In the genomic region with DNA sequence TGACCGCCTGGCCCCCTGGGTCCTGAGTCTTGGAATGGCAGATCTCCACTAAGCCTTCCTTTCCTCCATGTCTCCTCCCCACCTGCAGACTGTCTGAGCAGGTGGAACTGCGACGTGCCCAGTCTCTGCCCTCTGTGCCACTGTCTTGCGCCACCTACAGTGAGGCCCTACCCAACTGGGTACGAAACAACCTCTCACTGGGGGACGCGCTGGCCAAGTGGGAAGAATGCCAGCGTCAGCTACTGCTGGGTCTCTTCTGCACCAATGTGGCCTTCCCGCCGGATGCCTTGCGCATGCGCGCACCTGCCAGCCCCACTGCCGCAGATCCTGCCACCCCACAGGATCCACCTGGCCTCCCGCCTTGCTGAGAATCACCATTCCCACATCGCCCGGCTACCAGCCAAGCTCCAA, we compare ENCODE assay signal across 13 mouse cellular contexts. TPM values are rescaled to one million over a fixed set of nuclear protein-coding genes. Genes with fewer than 3 reads are reported as not detected.
DNase-seq lines count a peak whose midpoint lies in the region; ATAC-seq lines count a peak whose summit lies in the region.
"Had no signal": no experiment of that assay in that cellular context is flagged by ENCODE, and none has a peak within 500 bp of the region (broad histone marks: within the 10 kb centered on the region; RNA-seq: fewer than 3 reads in every experiment).

No protein-coding gene starts in this region.

- peaks cover 39% of the 10 kb centered on the region for H3K27me3 ChIP-seq in heart, embryonic 11.5 days (ENCODE audit: control insufficient read depth, insufficient read depth, low read length)

- H3K4me3 ChIP-seq in heart, embryonic 11.5 days (ENCODE audit: low read depth, low read length): no peak overlapping the region
- H3K4me3 ChIP-seq: embryonic facial prominence, embryonic 13.5 days; forebrain, embryonic 12.5 days; lung, embryonic 15.5 days; stomach, embryonic 15.5 days had no signal

- DNase-seq in heart, postnatal 4 days: peak; percentile 20
- peak; percentile 78 for DNase-seq in R1 (ENCODE audit: low read depth, low spot score)
- peak; percentile 66 for DNase-seq in adrenal gland, postnatal 14 days
- peak; percentile 73 to 74 for DNase-seq in cerebellum, postnatal 14 days
- no peak for DNase-seq in ovary, adult 18-20 months (ENCODE audit: low spot score)
- DNase-seq: kidney, adult 18-20 months had no signal

- no peak overlapping the region for H3K27ac ChIP-seq in heart, embryonic 11.5 days (ENCODE audit: low read depth, low read length)
- H3K27ac ChIP-seq: embryonic facial prominence, embryonic 13.5 days; forebrain, embryonic 12.5 days; lung, embryonic 15.5 days; stomach, embryonic 15.5 days had no signal

- no peak for ATAC-seq in heart, embryonic 11.5 days (replicated peaks; ENCODE audit: insufficient number of reproducible peaks, low FRiP score, low TSS enrichment)
- ATAC-seq in inflammation-experienced regulatory T-cells, adult 6 months: no peak

- H3K36me3 ChIP-seq in heart, embryonic 11.5 days (ENCODE audit: control insufficient read depth, insufficient read depth, low read length): peaks cover 7% of the 10 kb centered on the region

- peaks cover 29% of the 10 kb centered on the region for H3K4me1 ChIP-seq in heart, embryonic 11.5 days (ENCODE audit: control insufficient read depth, insufficient read depth, low read length)

- 87% methylated on average over 17 of the region's 17 CpGs for WGBS in heart, embryonic 11.5 days (ENCODE audit: insufficient replicate concordance)

- H3K4me2 ChIP-seq in heart, embryonic 11.5 days: no peak overlapping the region
- H3K4me2 ChIP-seq: embryonic facial prominence, embryonic 13.5 days; forebrain, embryonic 12.5 days; lung, embryonic 15.5 days; midbrain, embryonic 11.5 days; stomach, embryonic 15.5 days had no signal

- no peaks in the 10 kb centered on the region for H3K9me3 ChIP-seq in heart, embryonic 11.5 days (replicated peaks; ENCODE audit: control insufficient read depth, low read length)
- H3K9me3 ChIP-seq: embryonic facial prominence, embryonic 13.5 days; forebrain, embryonic 12.5 days; lung, embryonic 15.5 days; stomach, embryonic 15.5 days had no signal

- no peak overlapping the region for H3K9ac ChIP-seq in heart, embryonic 11.5 days (ENCODE audit: low read depth, low read length)
- H3K9ac ChIP-seq: embryonic facial prominence, embryonic 13.5 days; forebrain, embryonic 12.5 days; lung, embryonic 15.5 days; stomach, embryonic 15.5 days had no signal

RNA-seq across cellular contexts. Expression of a gene that starts 1.6 kb away (rescaled TPM):
- total RNA-seq in heart, postnatal 4 days (2021): 10 to 100 TPM; 17.6 to 20.1 TPM
- polyA plus RNA-seq in heart, embryonic 11.5 days (2014; fragmentation: Nextera tagmentation; extraction: Ambion mirVana): 11.5 and 14.3 TPM in 2 replicates
- 14.2 and 23.2 TPM in 2 replicates for total RNA-seq in adrenal gland, postnatal 14 days (2021)
- not detected for polyA plus RNA-seq in inflammation-experienced regulatory T-cells, adult 6 months (2017; shearing (Covaris generic))

RNA-seq across cellular contexts. Expression of a gene that starts 4.3 kb away (rescaled TPM):
- 100 to 1,000 TPM; 118 to 127 TPM for total RNA-seq in heart, postnatal 4 days (2021)
- polyA plus RNA-seq in heart, embryonic 11.5 days (2014; fragmentation: Nextera tagmentation; extraction: Ambion mirVana): 28.7 and 35.3 TPM in 2 replicates
- 1,289 and 1,648 TPM in 2 replicates for total RNA-seq in adrenal gland, postnatal 14 days (2021)
- 10 to 100 TPM; 49.4 to 68.0 (median 63.9) TPM for polyA plus RNA-seq in inflammation-experienced regulatory T-cells, adult 6 months (2017; shearing (Covaris generic))

RNA-seq across cellular contexts. Expression of a gene that starts 7.9 kb away (rescaled TPM):
- total RNA-seq in heart, postnatal 4 days (2021): 100 to 1,000 TPM; 229 to 230 TPM
- 61.3 and 101 TPM in 2 replicates for polyA plus RNA-seq in heart, embryonic 11.5 days (2014; fragmentation: Nextera tagmentation; extraction: Ambion mirVana)
- total RNA-seq in adrenal gland, postnatal 14 days (2021): 199 and 204 TPM in 2 replicates
- 1 to 10 TPM; 6.0 to 8.7 (median 8.5) TPM for polyA plus RNA-seq in inflammation-experienced regulatory T-cells, adult 6 months (2017; shearing (Covaris generic))

RNA-seq across cellular contexts. Expression of a gene that starts 12.1 kb away (rescaled TPM):
- 1,000 to 10,000 TPM; 1,146 to 1,184 TPM for total RNA-seq in heart, postnatal 4 days (2021)
- 873 and 1,016 TPM in 2 replicates for polyA plus RNA-seq in heart, embryonic 11.5 days (2014; fragmentation: Nextera tagmentation; extraction: Ambion mirVana)
- 908 and 1,128 TPM in 2 replicates for total RNA-seq in adrenal gland, postnatal 14 days (2021)
- 1,000 to 10,000 TPM; 2,239 to 3,896 (median 3,389) TPM for polyA plus RNA-seq in inflammation-experienced regulatory T-cells, adult 6 months (2017; shearing (Covaris generic))

RNA-seq across cellular contexts. Expression of a gene that starts 15.5 kb away (rescaled TPM):
- total RNA-seq in heart, postnatal 4 days (2021): 1 to 10 TPM; 5.9 to 6.4 TPM
- 9.5 and 9.6 TPM in 2 replicates for polyA plus RNA-seq in heart, embryonic 11.5 days (2014; fragmentation: Nextera tagmentation; extraction: Ambion mirVana)
- 3.5 and 5.9 TPM in 2 replicates for total RNA-seq in adrenal gland, postnatal 14 days (2021)
- 10 to 100 TPM in 2 of 3 experiments, 1 to 10 TPM in 1; 5.8 to 11.5 (median 10.3) TPM for polyA plus RNA-seq in inflammation-experienced regulatory T-cells, adult 6 months (2017; shearing (Covaris generic))

Comparison
In these comparisons a context has a peak if more than half of its experiments do, and no peak if none do; other contexts are left out.
1. RNA of a gene that starts 4.3 kb away (total RNA-seq): 1,289 to 1,648 TPM in adrenal gland, postnatal 14 days; 118 to 127 TPM in heart, postnatal 4 days; every median in the first group is over 10 times any median in the second.